Mouse (Mus musculus): ENCODE measurements around the gene Aebp1. TPM values are rescaled to one million over a fixed set of nuclear protein-coding genes. Genes with fewer than 3 reads are reported as not detected.

Aebp1 gene
- polyA plus RNA-seq, 1 experiment, result 103 TPM

GRCm38 (mm10) chr11:5835057-5835456 is 26.7 kb upstream of the Aebp1 start:
- Histone ChIP-seq H3ac (ENCODE audit: control insufficient read depth, insufficient read length) (no peak overlapping the region), H3K27me3 (ENCODE audit: control insufficient read depth, insufficient read depth, insufficient read length) (no peaks in the 10 kb centered on the region), H3K36me3 (ENCODE audit: control insufficient read depth, insufficient read depth) (no peaks in the 10 kb centered on the region), H3K4me3 (no peak overlapping the region), H3K79me2 (ENCODE audit: control insufficient read depth, insufficient read depth) (no peaks in the 10 kb centered on the region), H3K4me2 (ENCODE audit: low read depth) (peak overlapping the region; percentile 26)
- no peak for TF ChIP-seq POLR2AphosphoS2 (IDR thresholded peaks at IDR 0.05; ENCODE audit: insufficient read length, low read depth)
- no peak for TF ChIP-seq SRF (IDR thresholded peaks at IDR 0.05; ENCODE audit: control insufficient read depth, insufficient read length, low read depth)
- no peak for TF ChIP-seq POLR2A (IDR thresholded peaks at IDR 0.05; ENCODE audit: insufficient read length, low read depth)
- no peak for TF ChIP-seq E2F4 (IDR thresholded peaks at IDR 0.05; ENCODE audit: insufficient read depth)
- TF ChIP-seq CEBPB (IDR thresholded peaks at IDR 0.05; ENCODE audit: insufficient read depth, poor library complexity, severe bottlenecking), result no peak
- no peak for TF ChIP-seq MYOD1 (IDR thresholded peaks at IDR 0.05; ENCODE audit: control insufficient read depth in 1 of 3, insufficient read length in 2 of 3, low read depth in 2 of 3)
- no peak for TF ChIP-seq MAX (IDR thresholded peaks at IDR 0.05; ENCODE audit: low read depth)
- no peak for TF ChIP-seq MYOG (IDR thresholded peaks at IDR 0.05; ENCODE audit: control insufficient read depth in 1 of 3, insufficient read depth in 1 of 3, insufficient read length in 2 of 3, low read depth in 2 of 3)
- no peak for TF ChIP-seq USF1 (IDR thresholded peaks at IDR 0.05; ENCODE audit: low read depth)
- no peak for TF ChIP-seq TCF12 (IDR thresholded peaks at IDR 0.05; ENCODE audit: insufficient read depth, poor library complexity, severe bottlenecking)

- TF ChIP-seq USF1 (IDR thresholded peaks at IDR 0.05; ENCODE audit: low read depth), result no peak
- TF ChIP-seq MYOD1 (IDR thresholded peaks at IDR 0.05; ENCODE audit: control insufficient read depth in 1 of 3, insufficient read length in 2 of 3, low read depth in 2 of 3), result peak in 1 of 3 experiments; percentile 52
- TF ChIP-seq MYOG (IDR thresholded peaks at IDR 0.05; ENCODE audit: control insufficient read depth in 1 of 3, insufficient read depth in 1 of 3, insufficient read length in 2 of 3, low read depth in 2 of 3), result peak in 1 of 3 experiments; percentile 49
- Histone ChIP-seq H3K4me2 (ENCODE audit: low read depth) (peak overlapping the region; percentile 83), H3K27me3 (ENCODE audit: control insufficient read depth, insufficient read depth, insufficient read length) (no peaks in the 10 kb centered on the region), H3K4me3 (no peak overlapping the region), H3ac (ENCODE audit: control insufficient read depth, insufficient read length) (no peak overlapping the region), H3K36me3 (ENCODE audit: control insufficient read depth, insufficient read depth) (no peaks in the 10 kb centered on the region), H3K79me2 (ENCODE audit: control insufficient read depth, insufficient read depth) (no peaks in the 10 kb centered on the region)
Measured at GRCm38 (mm10) chr11:5836126-5836525, 25.6 kb upstream of the Aebp1 start.

- no peaks in the 10 kb centered on the region for H3K36me3 ChIP-seq (ENCODE audit: control insufficient read depth, insufficient read depth)
- H3K79me2 ChIP-seq (ENCODE audit: control insufficient read depth, insufficient read depth), result no peaks in the 10 kb centered on the region
- TF ChIP-seq REST (IDR thresholded peaks at IDR 0.05; ENCODE audit: insufficient read depth, insufficient read length), result no peak
- TF ChIP-seq POLR2A (IDR thresholded peaks at IDR 0.05; ENCODE audit: insufficient read length, low read depth), result peak; percentile 75
- TF ChIP-seq USF1 (IDR thresholded peaks at IDR 0.05; ENCODE audit: low read depth), result no peak
- no peak for TF ChIP-seq MAX (IDR thresholded peaks at IDR 0.05; ENCODE audit: low read depth)
- no peak for TF ChIP-seq TCF3 (IDR thresholded peaks at IDR 0.05; ENCODE audit: insufficient read length, low read depth)
- no peak for TF ChIP-seq SRF (IDR thresholded peaks at IDR 0.05; ENCODE audit: control insufficient read depth, insufficient read length, low read depth)
- TF ChIP-seq TCF12 (IDR thresholded peaks at IDR 0.05; ENCODE audit: insufficient read depth, poor library complexity, severe bottlenecking), result no peak
- no peak for TF ChIP-seq E2F4 (IDR thresholded peaks at IDR 0.05; ENCODE audit: insufficient read depth)
- no peak for TF ChIP-seq CEBPB (IDR thresholded peaks at IDR 0.05; ENCODE audit: insufficient read depth, poor library complexity, severe bottlenecking)
- TF ChIP-seq MYOG (IDR thresholded peaks at IDR 0.05; ENCODE audit: control insufficient read depth in 1 of 3, insufficient read depth in 1 of 3, insufficient read length in 2 of 3, low read depth in 2 of 3), result peak; percentile 8 to 82 (median 74)
- TF ChIP-seq POLR2AphosphoS2 (IDR thresholded peaks at IDR 0.05; ENCODE audit: insufficient read length, low read depth), result peak; percentile 33
- TF ChIP-seq MYOD1 (IDR thresholded peaks at IDR 0.05; ENCODE audit: control insufficient read depth in 1 of 3, insufficient read length in 2 of 3, low read depth in 2 of 3), result peak in 2 of 3 experiments; percentile 72
- peak within 1 kb of the TSS; percentile 83 for H3K4me2 ChIP-seq (ENCODE audit: low read depth)
- H3ac ChIP-seq (ENCODE audit: control insufficient read depth, insufficient read length), result peak within 1 kb of the TSS; percentile 3
- peak within 1 kb of the TSS; percentile 37 for H3K4me3 ChIP-seq
- no peaks in the 10 kb centered on the region for H3K27me3 ChIP-seq (ENCODE audit: control insufficient read depth, insufficient read depth, insufficient read length)
Measured at GRCm38 (mm10) chr11:5837251-5838246, 24.2 kb upstream of the Aebp1 start, which contains the start of gene Polm. TSS of gene Polm (minus strand) at chr11:5838016.

- H3K4me2 ChIP-seq (ENCODE audit: low read depth), result no peak overlapping the region
- H3K36me3 ChIP-seq (ENCODE audit: control insufficient read depth, insufficient read depth), result no peaks in the 10 kb centered on the region
- no peak overlapping the region for H3K4me3 ChIP-seq
- no peaks in the 10 kb centered on the region for H3K27me3 ChIP-seq (ENCODE audit: control insufficient read depth, insufficient read depth, insufficient read length)
- no peak overlapping the region for H3ac ChIP-seq (ENCODE audit: control insufficient read depth, insufficient read length)
- no peaks in the 10 kb centered on the region for H3K79me2 ChIP-seq (ENCODE audit: control insufficient read depth, insufficient read depth)
- TF ChIP-seq POLR2AphosphoS2 (IDR thresholded peaks at IDR 0.05; ENCODE audit: insufficient read length, low read depth), result no peak
- no peak for TF ChIP-seq POLR2A (IDR thresholded peaks at IDR 0.05; ENCODE audit: insufficient read length, low read depth)
- no peak for TF ChIP-seq TCF3 (IDR thresholded peaks at IDR 0.05; ENCODE audit: insufficient read length, low read depth)
- TF ChIP-seq REST (IDR thresholded peaks at IDR 0.05; ENCODE audit: insufficient read depth, insufficient read length), result no peak
- no peak for TF ChIP-seq USF1 (IDR thresholded peaks at IDR 0.05; ENCODE audit: low read depth)
- TF ChIP-seq MYOD1 (IDR thresholded peaks at IDR 0.05; ENCODE audit: control insufficient read depth in 1 of 3, insufficient read length in 2 of 3, low read depth in 2 of 3), result peak in 1 of 3 experiments; percentile 7
Measured at GRCm38 (mm10) chr11:5840346-5840745, 21.4 kb upstream of the Aebp1 start.

Data from myocyte (in vitro differentiated cells).